Mouse (Mus musculus) cerebellum, adult 2 months (tissue): ENCODE results near the gene Pqlc2. TPM values are rescaled to one million over a fixed set of nuclear protein-coding genes. Genes with fewer than 3 reads are reported as not detected.

Experiments used
- DNase-seq, 2 experiments: peaks; one replicate each; pipeline ENCODE4 v3.0.0; 2021
- H3K27ac ChIP-seq: fragments of 200-500 bp; 2 replicates; pipeline ENCODE4 v1.5.1; 2012; ENCODE audit warnings: low read length, control low read depth, inconsistent platforms; ENCODE audit not compliant: insufficient read depth
- H3K27me3 ChIP-seq: fragments of 200-500 bp; 2 replicates; pipeline ENCODE4 v1.6.1; 2012; ENCODE audit warnings: inconsistent platforms, mild to moderate bottlenecking, low read length, moderate library complexity; ENCODE audit not compliant: control insufficient read depth, insufficient read depth
- H3K4me1 ChIP-seq: fragments of 200-500 bp; 2 replicates; pipeline ENCODE4 v1.6.1; 2011; ENCODE audit warnings: low read length; ENCODE audit not compliant: control insufficient read depth, insufficient read depth
- H3K4me3 ChIP-seq: fragments of 200-500 bp; replicated peaks from 2 replicates; pipeline ENCODE3; 2011; ENCODE audit warnings: mild to moderate bottlenecking, low read depth, low read length, control low read depth; ENCODE audit not compliant: insufficient read depth
- CTCF ChIP-seq: fragments of 200-500 bp; IDR thresholded peaks from 2 replicates; pipeline ENCODE4 v1.5.1; 2011; ENCODE audit warnings: low read depth, mild to moderate bottlenecking, control low read depth, low read length, moderate library complexity, borderline replicate concordance; ENCODE audit not compliant: insufficient read depth
- POLR2A ChIP-seq: fragments of 200-500 bp; IDR thresholded peaks from 2 replicates; pipeline ENCODE4 v1.6.1; 2011; ENCODE audit warnings: low read length, control low read depth, borderline replicate concordance; ENCODE audit not compliant: insufficient read depth
- WGBS: fragments of 180-500 bp; shearing (Covaris S2); methylation state at CpG from one replicate; pipeline ENCODE4 v1.1.7; 2018; 5-methylcytosine and 5-hydroxymethylcytosine counted together
- polyA plus RNA-seq: library from polyadenylated mRNA; depleted of rRNA; stranded (reverse); fragments of >200 nt; gene quantifications from 2 replicates; pipeline ENCODE4 v1.2.3, GENCODE M21; 2012

Pqlc2 gene
- polyA plus RNA-seq, 1 experiment: 42.3 TPM

DNA sequence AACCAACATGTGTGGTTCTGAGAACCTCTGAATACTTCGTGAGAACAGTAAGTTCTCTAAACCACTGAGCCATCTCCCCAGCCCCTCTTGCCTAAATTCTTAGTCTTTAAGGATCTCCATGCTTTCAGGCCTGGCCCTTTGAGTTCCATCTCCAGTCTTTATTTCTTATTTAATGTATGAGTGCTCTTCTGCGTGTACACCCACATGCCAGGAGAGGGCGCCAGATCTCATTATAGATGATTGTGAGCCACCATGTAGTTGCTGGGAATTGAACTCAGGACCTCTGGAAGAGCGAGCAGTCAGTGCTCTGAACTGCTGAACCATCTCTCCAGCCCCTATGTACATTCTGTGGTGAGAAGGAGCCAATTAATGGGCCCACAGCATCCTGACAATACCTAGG lies 2.1 kb upstream of the Pqlc2 start:
- Histone ChIP-seq H3K27me3 (no peaks in the 10 kb centered on the region), H3K27ac (no peak overlapping the region), H3K4me1 (peaks cover 27% of the 10 kb centered on the region), H3K4me3 (no peak overlapping the region)
- TF ChIP-seq POLR2A: no peak
- TF ChIP-seq CTCF: peak; percentile 39; the same call in 1 of the 2 replicates
- no peak for DNase-seq
- WGBS: 65% methylated on average over 4 of the region's 4 CpGs

DNA sequence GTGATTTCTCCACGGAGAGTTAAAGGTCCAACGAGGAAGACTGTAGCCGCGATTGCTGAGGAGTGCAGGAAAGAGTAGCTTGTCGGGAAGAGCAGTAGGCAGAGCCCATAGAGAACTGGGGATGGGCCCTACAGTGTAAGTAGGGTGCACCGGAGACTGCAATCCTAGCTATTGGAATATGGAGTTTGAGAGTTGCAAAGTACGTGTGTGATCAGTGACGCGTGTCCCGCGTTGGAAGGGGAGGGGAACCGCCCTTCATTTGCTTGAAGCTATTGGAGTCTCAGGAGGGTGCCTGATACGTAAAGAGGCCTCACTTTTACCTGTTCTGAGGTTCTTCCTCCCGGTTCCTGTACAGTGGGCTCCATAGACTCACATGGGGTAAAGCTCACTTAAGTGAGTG lies 1.2 kb upstream of the Pqlc2 start:
- peak overlapping the region; percentile 68 for H3K4me3 ChIP-seq
- 13% methylated on average over 14 of the region's 14 CpGs for WGBS
- H3K27ac ChIP-seq: no peak overlapping the region
- no peak for DNase-seq
- no peaks in the 10 kb centered on the region for H3K27me3 ChIP-seq
- no peak for TF ChIP-seq POLR2A
- TF ChIP-seq CTCF: no peak
- H3K4me1 ChIP-seq: peaks cover 28% of the 10 kb centered on the region

DNA sequence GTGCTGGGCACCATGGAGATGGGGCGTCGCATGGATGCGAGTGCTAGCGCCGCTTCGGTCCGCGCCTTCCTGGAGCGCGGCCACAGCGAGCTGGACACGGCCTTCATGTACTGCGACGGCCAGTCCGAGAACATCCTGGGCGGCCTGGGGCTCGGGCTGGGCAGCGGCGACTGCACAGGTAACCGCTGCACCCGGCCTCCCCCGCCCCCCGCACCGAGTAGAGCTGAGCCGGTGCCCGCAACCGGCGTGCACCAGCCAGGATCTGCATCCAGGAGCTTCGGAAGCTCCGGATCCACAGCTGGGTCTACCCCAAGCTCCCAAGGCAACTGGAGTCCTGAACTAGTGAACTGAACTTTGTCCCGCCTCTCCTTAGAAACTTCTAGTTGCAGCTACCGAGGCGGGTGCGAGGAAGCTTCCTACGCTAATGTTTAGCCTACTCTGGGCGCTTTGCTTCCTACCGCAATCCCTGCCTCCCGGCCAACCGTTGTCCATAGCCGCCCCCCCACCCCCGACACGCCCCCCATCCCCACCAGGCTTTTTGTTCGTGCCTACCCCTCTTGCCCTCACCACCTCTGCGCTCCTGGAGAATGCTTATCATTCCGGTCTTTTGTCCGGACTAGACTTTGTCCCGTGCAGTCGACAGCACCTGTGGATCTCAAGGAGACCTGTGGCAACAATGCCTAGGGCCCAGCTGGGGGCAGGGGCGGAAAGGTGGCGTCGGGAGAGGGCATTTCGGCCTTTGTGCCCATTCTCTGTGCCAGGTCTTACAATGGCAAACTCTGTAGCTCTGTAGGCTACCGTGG lies 592 bp upstream of the Pqlc2 start:
- TF ChIP-seq POLR2A (no peak), CTCF (no peak)
- under 1% methylated on average over 53 of the region's 53 CpGs for WGBS
- DNase-seq: peak in 1 of 2 experiments; percentile 33
- H3K27ac ChIP-seq: peak overlapping the region; percentile 55; the same call in 1 of the 2 replicates
- H3K27me3 ChIP-seq: no peaks in the 10 kb centered on the region
- peaks cover 32% of the 10 kb centered on the region for H3K4me1 ChIP-seq
- peak overlapping the region; percentile 68 for H3K4me3 ChIP-seq

DNA sequence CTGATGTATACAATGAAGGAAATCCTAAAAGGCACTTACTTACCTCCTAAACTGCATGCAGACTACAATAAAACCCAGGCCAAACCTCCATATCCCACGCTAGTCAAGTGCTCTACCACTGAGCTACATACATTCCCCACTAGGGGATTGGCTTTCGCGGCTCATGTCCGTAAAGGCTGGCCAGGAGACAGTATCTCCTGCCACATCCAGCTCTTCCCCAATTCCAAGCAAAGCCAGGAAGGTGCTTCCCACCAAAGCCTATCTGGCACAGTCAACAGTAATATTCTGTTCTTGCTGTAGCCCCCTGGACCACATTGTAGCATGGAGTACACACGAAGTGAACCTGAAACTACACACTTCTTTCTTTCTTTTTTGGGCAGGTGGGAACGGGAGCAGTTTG lies 857 bp downstream of the Pqlc2 start:
- TF ChIP-seq CTCF: no peak
- no peak for TF ChIP-seq POLR2A
- DNase-seq: no peak
- Histone ChIP-seq H3K4me1 (peaks cover 38% of the 10 kb centered on the region), H3K27me3 (no peaks in the 10 kb centered on the region), H3K27ac (peak overlapping the region; percentile 60; the same call in 1 of the 2 replicates), H3K4me3 (peak overlapping the region; percentile 68)
- WGBS: 8% methylated on average over 6 of the region's 6 CpGs

DNA sequence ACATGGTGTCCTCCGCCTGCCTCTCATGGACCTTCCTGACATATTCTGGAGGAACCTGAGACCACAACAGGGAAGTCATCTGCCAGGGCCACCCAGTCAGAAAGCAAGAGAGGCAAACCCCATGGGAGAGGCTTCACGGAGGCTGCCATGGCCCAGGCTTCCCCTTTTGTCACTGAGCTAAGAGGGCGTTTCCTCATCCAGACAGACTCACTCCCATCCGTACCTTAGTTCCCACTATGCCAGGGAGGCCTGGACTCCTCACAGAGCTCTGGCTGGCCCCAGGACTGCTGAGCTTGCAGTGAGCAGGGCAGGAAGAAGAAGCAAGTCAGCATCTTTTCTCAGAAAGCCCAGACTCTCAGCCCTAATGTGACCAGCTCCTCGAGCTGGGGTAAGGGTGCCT lies 2.6 kb downstream of the Pqlc2 start:
- TF ChIP-seq CTCF (no peak), POLR2A (no peak)
- DNase-seq: no peak
- Histone ChIP-seq H3K4me1 (peaks cover 38% of the 10 kb centered on the region), H3K4me3 (no peak overlapping the region), H3K27me3 (no peaks in the 10 kb centered on the region), H3K27ac (no peak overlapping the region)
- WGBS: 65% methylated on average over 5 of the region's 5 CpGs

DNA sequence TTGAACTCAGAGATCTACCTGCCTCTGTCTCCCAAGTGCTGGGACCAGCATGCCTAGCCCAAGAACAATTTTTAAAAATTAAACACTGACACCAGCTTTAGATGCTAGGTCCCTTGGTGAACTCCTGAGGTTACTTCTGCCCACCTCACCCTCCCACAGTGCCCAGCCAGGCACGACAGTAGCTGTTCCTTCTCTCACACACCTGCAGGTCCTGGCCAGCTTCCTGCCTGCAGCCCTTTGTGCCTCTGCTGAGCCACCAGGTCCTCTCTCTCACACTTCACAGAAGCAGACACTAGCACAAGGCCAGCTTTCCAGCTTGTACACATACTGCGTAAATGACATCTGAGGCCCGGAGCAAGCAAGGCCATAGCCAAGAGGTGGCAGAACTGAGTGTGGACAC lies 5.0 kb downstream of the Pqlc2 start:
- no peak overlapping the region for H3K27ac ChIP-seq
- WGBS: 59% methylated on average over 3 of the region's 3 CpGs

DNA sequence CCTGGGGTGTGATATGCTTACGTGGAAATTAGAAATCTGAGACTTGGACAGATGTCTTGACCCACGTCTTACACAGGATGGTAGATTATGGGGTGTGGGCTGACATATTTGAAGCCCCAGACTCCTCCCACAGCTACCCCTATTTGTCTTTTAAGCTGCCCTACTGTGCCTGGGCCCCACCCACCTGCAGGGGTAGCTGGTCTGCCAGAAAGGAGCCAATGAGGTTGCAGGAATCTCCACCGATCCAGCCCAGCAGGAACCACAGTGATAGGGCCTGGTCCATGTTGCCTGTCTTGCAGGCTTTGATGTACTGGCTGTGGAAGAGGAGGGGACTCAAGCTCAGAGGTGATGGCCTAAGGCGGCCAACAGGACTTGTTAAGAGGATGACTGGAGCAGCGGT lies 8.3 kb downstream of the Pqlc2 start:
- no peaks in the 10 kb centered on the region for H3K27me3 ChIP-seq
- WGBS: 67% methylated on average over 5 of the region's 5 CpGs
- peaks cover 37% of the 10 kb centered on the region for H3K4me1 ChIP-seq
- H3K4me3 ChIP-seq: no peak overlapping the region
- no peak for TF ChIP-seq CTCF
- no peak for TF ChIP-seq POLR2A
- no peak overlapping the region for H3K27ac ChIP-seq
- no peak for DNase-seq

More for the DNA sequence above, 5.0 kb downstream of the Pqlc2 start:
- peaks cover 32% of the 10 kb centered on the region for H3K4me1 ChIP-seq
- H3K4me3 ChIP-seq: no peak overlapping the region
- no peak for DNase-seq
- TF ChIP-seq POLR2A (no peak), CTCF (no peak)
- H3K27me3 ChIP-seq: no peaks in the 10 kb centered on the region

DNA sequence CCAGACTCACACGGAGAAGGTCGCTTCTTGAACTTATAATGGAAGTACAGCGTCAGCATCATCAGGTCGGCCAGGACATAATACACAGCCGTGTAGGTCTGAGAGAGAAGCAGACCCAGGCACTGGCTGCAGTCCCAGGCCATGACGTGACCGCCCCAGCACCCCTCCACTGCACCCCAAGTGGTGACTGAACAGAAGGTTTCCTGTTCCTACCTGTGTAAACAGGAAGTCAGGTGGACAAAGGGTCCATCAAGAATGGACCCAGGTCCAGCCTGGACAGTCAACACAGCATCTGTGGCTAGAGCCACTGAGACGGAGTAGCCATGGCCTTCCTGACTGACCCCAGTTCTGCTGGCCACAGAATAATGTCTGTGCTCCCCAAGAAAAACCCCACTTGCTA lies 8.7 kb downstream of the Pqlc2 start:
- H3K4me1 ChIP-seq: peaks cover 42% of the 10 kb centered on the region
- H3K4me3 ChIP-seq: no peak overlapping the region
- 68% methylated on average over 8 of the region's 8 CpGs for WGBS
- H3K27ac ChIP-seq: no peak overlapping the region
- DNase-seq: no peak
- no peaks in the 10 kb centered on the region for H3K27me3 ChIP-seq
- TF ChIP-seq POLR2A (no peak), CTCF (no peak)
